Mouse (Mus musculus) ES-E14 (cell line): Measurements from ENCODE around the gene Cnep1r1. TPM values are rescaled to one million over a fixed set of nuclear protein-coding genes. Genes with fewer than 3 reads are reported as not detected.

Experiments
- DNase-seq: peaks from one replicate; pipeline ENCODE4 v3.0.0-alpha.2; 2013; ENCODE audit warnings: low read depth, low spot score
- H3K27ac ChIP-seq: 2 replicates; pipeline ENCODE4 v1.5.1; 2012; ENCODE audit warnings: low read depth, mild to moderate bottlenecking, low read length, moderate library complexity, mixed read lengths; ENCODE audit not compliant: poor library complexity, insufficient read depth, severe bottlenecking
- H3K36me3 ChIP-seq: 2 replicates; pipeline ENCODE4 v1.6.1; 2012; ENCODE audit warnings: mild to moderate bottlenecking, low read length, moderate library complexity, mixed read lengths; ENCODE audit not compliant: control insufficient read depth, poor library complexity, insufficient read depth, severe bottlenecking
- H3K4me1 ChIP-seq, 2 experiments: fragments of 150-350 bp in 1 of 2; sonication (generic) in 1 of 2; 2 replicates each; pipeline ENCODE4 v1.6.1; 2012; ENCODE audit warnings: low read length in 2 of 2, mild to moderate bottlenecking in 1 of 2, mixed read lengths in 1 of 2; ENCODE audit not compliant: control insufficient read depth in 2 of 2, insufficient read depth in 2 of 2, poor library complexity in 1 of 2
- H3K4me3 ChIP-seq, 2 experiments: fragments of 150-350 bp in 1 of 2; sonication (generic) in 1 of 2; 2 replicates each; pipeline ENCODE4 v1.5.1; 2012; ENCODE audit warnings: low read length in 2 of 2, low read depth in 1 of 2, mild to moderate bottlenecking in 1 of 2, mixed read lengths in 1 of 2; ENCODE audit not compliant: insufficient read depth in 1 of 2, poor library complexity in 1 of 2, severe bottlenecking in 1 of 2
- H3K9ac ChIP-seq: 2 replicates; pipeline ENCODE4 v1.6.1; 2012; ENCODE audit warnings: low read depth, mild to moderate bottlenecking, low read length, mixed read lengths; ENCODE audit not compliant: poor library complexity, insufficient read depth, severe bottlenecking
- H3K9me3 ChIP-seq: fragments of 150-350 bp; sonication (generic); 2 replicates; pipeline ENCODE4 v1.6.1; 2012; ENCODE audit warnings: low read depth, mild to moderate bottlenecking, low read length; ENCODE audit not compliant: control insufficient read depth, insufficient read depth
- CHD2 ChIP-seq: IDR thresholded peaks from 2 replicates; pipeline ENCODE4 v1.6.1; 2014; ENCODE audit warnings: mild to moderate bottlenecking, low read depth, low read length, inconsistent platforms
- HCFC1 ChIP-seq: IDR thresholded peaks from 2 replicates; pipeline ENCODE4 v1.6.1; 2012; ENCODE audit warnings: low read length, inconsistent platforms, borderline replicate concordance; ENCODE audit not compliant: insufficient read depth
- MAFK ChIP-seq: IDR thresholded peaks from 2 replicates; pipeline ENCODE4 v1.6.1; 2014; ENCODE audit warnings: mild to moderate bottlenecking, low read depth, low read length, inconsistent platforms; ENCODE audit not compliant: insufficient read depth
- ZC3H11A ChIP-seq: IDR thresholded peaks from 2 replicates; pipeline ENCODE4 v1.6.1; 2012; ENCODE audit warnings: low read depth, mild to moderate bottlenecking, inconsistent platforms, low read length, borderline replicate concordance
- ZNF384 ChIP-seq: IDR thresholded peaks from 2 replicates; pipeline ENCODE4 v1.6.1; 2012; ENCODE audit warnings: low read depth, low read length, inconsistent platforms
- in situ Hi-C, 2 experiments: fragments of 600-800 bp; cut with MboI; formaldehyde crosslinking; loops; one replicate each; pipeline ENCODE4 v1.15.1; 2025; ENCODE audit warnings: low sequenced_read_pairs in 2 of 2, inconsistent platforms in 1 of 2; ENCODE audit not compliant: unreplicated experiment in 2 of 2
- total RNA-seq: library from RNA; depleted of rRNA; stranded (reverse); fragments of 300-350 nt; gene quantifications from 2 replicates; pipeline ENCODE4 v1.2.3, GENCODE M21; 2012

The Cnep1r1 gene
- total RNA-seq, 1 experiment = 23.7 TPM

GRCm38 (mm10) chr8:88141629-88142028 lies 23.1 kb downstream of the Cnep1r1 start:
- H3K4me1 ChIP-seq = peaks cover 3 to 4% of the 10 kb centered on the region in 2 experiments; a peak in 3 of 4 replicates
- peaks cover 8% of the 10 kb centered on the region for H3K36me3 ChIP-seq
- no peak for DNase-seq
- H3K4me3 ChIP-seq = no peak overlapping the region
- no peak overlapping the region for H3K9ac ChIP-seq
- in situ Hi-C loops = no loop called here
- TF ChIP-seq CHD2 = no peak
- TF ChIP-seq ZC3H11A = no peak
- TF ChIP-seq ZNF384 = no peak
- no peak for TF ChIP-seq MAFK
- TF ChIP-seq HCFC1 = no peak
- H3K27ac ChIP-seq = no peak overlapping the region
- H3K9me3 ChIP-seq = no peaks in the 10 kb centered on the region

DNA sequence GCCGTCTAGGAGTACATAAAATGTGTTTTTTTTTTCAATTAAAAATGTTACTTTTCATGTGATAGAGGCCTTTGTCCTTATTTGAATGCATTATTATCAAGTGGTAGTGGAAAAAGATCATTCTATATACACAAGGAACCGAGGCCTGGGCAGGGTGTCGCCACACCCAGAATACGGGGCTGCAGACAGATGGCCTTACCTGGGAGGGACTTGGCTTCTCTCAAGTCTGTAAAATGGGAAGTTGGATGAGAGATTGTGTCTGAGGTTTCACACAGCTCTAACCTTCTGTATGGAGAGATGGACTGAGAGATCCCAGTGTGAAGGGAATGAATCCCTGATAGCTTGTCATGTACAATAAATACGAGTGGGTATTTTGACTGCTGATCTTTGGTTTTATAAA lies 25.5 kb downstream of the Cnep1r1 start:
- H3K4me1 ChIP-seq = peaks cover 0 to 2% of the 10 kb centered on the region in 2 experiments; a peak in 2 of 4 replicates
- no peak overlapping the region for H3K9ac ChIP-seq
- no peak for DNase-seq
- H3K4me3 ChIP-seq = no peak overlapping the region
- no peak overlapping the region for H3K27ac ChIP-seq
- in situ Hi-C loops = no loop called here
- peaks cover 8% of the 10 kb centered on the region for H3K36me3 ChIP-seq
- H3K9me3 ChIP-seq = no peaks in the 10 kb centered on the region
- no peak for TF ChIP-seq HCFC1
- no peak for TF ChIP-seq ZNF384
- TF ChIP-seq CHD2 = no peak
- no peak for TF ChIP-seq MAFK
- no peak for TF ChIP-seq ZC3H11A

DNA sequence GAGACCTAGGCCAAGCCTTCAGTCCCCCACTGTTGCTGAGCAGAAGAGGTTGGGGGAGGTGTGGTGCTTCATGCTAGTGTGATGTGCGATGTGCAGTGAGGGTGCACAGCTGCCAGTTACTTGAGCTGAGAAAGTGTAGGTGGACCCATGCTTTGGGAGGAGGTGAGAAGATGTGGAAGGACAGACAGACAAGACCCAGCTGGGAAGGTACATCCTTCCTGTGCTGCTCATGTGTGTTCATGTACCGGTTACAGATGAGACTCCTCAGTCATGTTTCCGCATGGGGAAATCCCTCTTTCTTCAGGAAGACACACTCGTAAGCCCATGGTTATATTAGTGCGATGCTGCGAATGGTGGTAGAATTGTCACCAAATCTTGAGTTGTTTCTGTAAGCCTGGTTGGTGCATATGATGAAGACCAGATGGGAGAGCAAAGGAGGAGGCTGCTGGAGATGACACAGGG lies 32.4 kb downstream of the Cnep1r1 start:
- Histone ChIP-seq H3K36me3 (peaks cover 7% of the 10 kb centered on the region), H3K4me1 (no peaks in the 10 kb centered on the region), H3K9ac (no peak overlapping the region), H3K27ac (no peak overlapping the region), H3K4me3 (no peak overlapping the region), H3K9me3 (no peaks in the 10 kb centered on the region)
- DNase-seq = no peak
- in situ Hi-C loops = no loop called here
- TF ChIP-seq ZNF384 (no peak), MAFK (no peak), ZC3H11A (no peak), HCFC1 (no peak), CHD2 (no peak)

DNA sequence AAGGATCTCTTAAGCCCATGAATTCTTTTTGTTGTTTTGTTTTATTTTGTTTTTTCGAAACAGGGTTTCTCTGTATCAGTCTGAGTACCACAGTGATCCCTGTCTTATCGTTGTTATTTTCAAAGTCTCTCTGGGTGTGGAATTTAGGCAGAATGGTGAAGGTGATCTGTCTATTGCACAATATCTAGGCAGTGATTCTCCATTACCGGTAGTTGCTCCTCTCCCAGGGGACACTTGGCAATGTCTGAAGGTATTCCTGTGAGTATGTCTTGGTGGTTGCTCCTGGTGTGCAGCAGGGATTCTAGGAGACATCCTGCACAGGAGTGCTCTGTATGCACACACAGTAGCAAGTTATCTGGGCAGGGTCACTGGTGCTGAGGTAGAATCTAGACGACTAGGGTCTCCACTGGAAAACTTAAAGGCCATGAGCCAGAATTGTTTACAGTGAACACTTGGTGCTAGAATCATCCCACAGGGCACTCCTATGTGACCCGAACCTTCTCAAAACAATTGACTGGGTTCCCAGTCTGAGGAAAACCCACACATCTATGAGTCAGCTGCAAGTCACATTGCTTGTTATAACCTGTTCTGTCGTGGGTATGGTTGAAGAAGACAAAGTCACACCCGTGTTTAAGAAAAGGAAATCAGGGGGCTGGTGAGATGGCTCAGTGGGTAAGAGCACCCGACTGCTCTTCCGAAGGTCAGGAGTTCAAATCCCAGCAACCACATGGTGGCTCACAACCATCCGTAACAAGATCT lies 41.8 kb downstream of the Cnep1r1 start:
- no peak for DNase-seq
- H3K27ac ChIP-seq = no peak overlapping the region
- H3K9ac ChIP-seq = no peak overlapping the region
- TF ChIP-seq ZNF384 = no peak
- TF ChIP-seq MAFK = no peak
- no peak for TF ChIP-seq HCFC1
- TF ChIP-seq ZC3H11A = no peak
- no peak for TF ChIP-seq CHD2
- in situ Hi-C loops = no loop called here
- peaks cover 20% of the 10 kb centered on the region for H3K36me3 ChIP-seq
- H3K4me3 ChIP-seq = no peak overlapping the region
- H3K4me1 ChIP-seq = no peaks in the 10 kb centered on the region
- no peaks in the 10 kb centered on the region for H3K9me3 ChIP-seq
